Mouse (Mus musculus) CD4-positive helper T cell, adult 2 months (primary cell): Measurements from ENCODE around the gene Agbl2.
A peak's percentile ranks its signal among the peaks of the same experiment; 100 is the strongest.

ENCODE experiments used
- DNase-seq: peaks from one replicate; pipeline ENCODE4 v3.0.0-alpha.2; 2012; ENCODE audit warnings: low read depth, missing footprints, low spot score

The Agbl2 gene

GRCm38 (mm10) chr2:90782458-90782857 is at the start of gene Agbl2:
Gene Agbl2 (plus strand): TSS chr2:90782727.
- DNase-seq = peak; percentile 11

GRCm38 (mm10) chr2:90735326-90735725 is 47.2 kb upstream of the Agbl2 start:
- no peak for DNase-seq

GRCm38 (mm10) chr2:90738801-90739200 is 43.7 kb upstream of the Agbl2 start:
- no peak for DNase-seq

GRCm38 (mm10) chr2:90739327-90739726 is 43.2 kb upstream of the Agbl2 start:
- no peak for DNase-seq

- DNase-seq = no peak
Measured at GRCm38 (mm10) chr2:90739921-90740320, 42.6 kb upstream of the Agbl2 start.

- DNase-seq = no peak
Measured at GRCm38 (mm10) chr2:90744285-90745052, 38.1 kb upstream of the Agbl2 start.

- peak; percentile 99 for DNase-seq
Measured at GRCm38 (mm10) chr2:90745053-90745678, 37.4 kb upstream of the Agbl2 start, which contains the start of gene Fnbp4. Gene Fnbp4 (plus strand): TSS chr2:90745370.

GRCm38 (mm10) chr2:90745740-90746537 is 36.6 kb upstream of the Agbl2 start:
- no peak for DNase-seq

GRCm38 (mm10) chr2:90746538-90746865 is 36.0 kb upstream of the Agbl2 start:
- DNase-seq = no peak

- DNase-seq = no peak
Measured at GRCm38 (mm10) chr2:90747131-90747530, 35.4 kb upstream of the Agbl2 start.

GRCm38 (mm10) chr2:90749676-90750459 is 32.7 kb upstream of the Agbl2 start:
- no peak for DNase-seq

- DNase-seq = no peak
Measured at GRCm38 (mm10) chr2:90753565-90753964, 29.0 kb upstream of the Agbl2 start.

GRCm38 (mm10) chr2:90754188-90754587 is 28.3 kb upstream of the Agbl2 start:
- DNase-seq = no peak

- no peak for DNase-seq
Measured at GRCm38 (mm10) chr2:90765123-90765522, 17.4 kb upstream of the Agbl2 start.

GRCm38 (mm10) chr2:90781323-90781722 is 1.2 kb upstream of the Agbl2 start:
- DNase-seq = no peak

GRCm38 (mm10) chr2:90781938-90782337 is 589 bp upstream of the Agbl2 start:
- DNase-seq = no peak

GRCm38 (mm10) chr2:90782901-90783486 is 467 bp downstream of the Agbl2 start:
- no peak for DNase-seq

- DNase-seq = no peak
Measured at GRCm38 (mm10) chr2:90788126-90788525, 5.6 kb downstream of the Agbl2 start.

- no peak for DNase-seq
Measured at GRCm38 (mm10) chr2:90808241-90809126, 26.0 kb downstream of the Agbl2 start.

- no peak for DNase-seq
Measured at GRCm38 (mm10) chr2:90810751-90811150, 28.2 kb downstream of the Agbl2 start.
